Mouse (Mus musculus): ENCODE measurements around the gene Upp1. TPM values are rescaled to one million over a fixed set of nuclear protein-coding genes. Genes with fewer than 3 reads are reported as not detected.

Gene Upp1
- 7.7 and 9.3 TPM in 2 replicates for polyA plus RNA-seq (2014; fragmentation: Nextera tagmentation; extraction: Ambion mirVana)

DNA sequence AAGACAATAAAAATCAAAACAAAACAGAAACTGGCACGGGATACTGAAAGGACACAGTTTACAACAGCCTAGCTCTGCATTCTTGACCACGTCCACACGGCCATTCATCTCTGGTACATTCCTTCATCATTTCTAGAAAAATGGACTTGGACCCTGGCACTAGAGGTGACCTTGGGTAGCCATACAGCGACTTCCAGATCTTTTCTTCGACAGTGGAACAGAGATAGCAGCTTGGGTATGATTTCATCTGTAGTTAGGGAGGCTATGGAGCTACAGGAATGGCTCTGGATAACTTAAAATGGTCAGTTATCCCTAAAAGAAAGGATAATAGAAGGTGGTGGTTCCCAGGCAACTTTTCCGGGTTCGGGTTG, at the start of gene Upp1:
Gene Upp1 (plus strand): TSS at position 54 of the 371 bp plus-strand sequence.
- H3K27me3 ChIP-seq (ENCODE audit: control insufficient read depth, insufficient read depth, low read length), result peaks cover 28% of the 10 kb centered on the region
- no peaks in the 10 kb centered on the region for H3K36me3 ChIP-seq (ENCODE audit: control insufficient read depth, insufficient read depth, low read length)
- peak within 1 kb of the TSS; percentile 25; the same call in 1 of the 2 replicates for H3K9ac ChIP-seq (replicated peaks; ENCODE audit: low read depth, low read length)
- peak within 1 kb of the TSS; percentile 38 for H3K4me3 ChIP-seq (ENCODE audit: low read depth, low read length)
- H3K4me2 ChIP-seq (ENCODE audit: low read depth, low read length), result peak within 1 kb of the TSS; percentile 95
- H3K27ac ChIP-seq (ENCODE audit: low read depth, low read length), result no peak within 1 kb of the TSS
- ATAC-seq (ENCODE audit: low read depth), result no peak; the same call in 1 of the 2 replicates
- no peaks in the 10 kb centered on the region for H3K9me3 ChIP-seq (ENCODE audit: control insufficient read depth, low read length)
- peaks cover 18% of the 10 kb centered on the region for H3K4me1 ChIP-seq (ENCODE audit: control insufficient read depth, insufficient read depth, low read length)
- under 1% methylated on average over 7 of the region's 7 CpGs for WGBS

DNA sequence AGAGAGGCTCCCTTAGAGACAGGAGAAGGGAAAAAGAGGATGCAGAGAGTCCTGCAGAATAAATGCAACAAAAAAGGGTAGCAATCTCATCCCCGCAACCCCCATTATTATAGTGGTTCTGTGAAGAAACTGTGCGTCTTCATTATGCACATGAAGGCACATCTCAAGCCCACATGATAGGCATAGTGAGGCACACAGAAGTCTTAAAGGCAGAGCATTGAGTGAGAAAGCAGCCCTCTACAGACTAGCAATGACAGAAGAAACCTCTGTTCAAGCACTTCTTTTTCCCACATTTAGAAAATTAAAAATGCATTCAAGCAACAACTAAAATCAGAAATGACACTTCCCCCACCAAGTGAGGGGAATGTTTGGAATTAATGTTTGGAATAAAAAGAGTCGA, 41.5 kb upstream of the Upp1 start:
- no peak overlapping the region for H3K4me2 ChIP-seq (ENCODE audit: low read depth, low read length)
- H3K9me3 ChIP-seq (ENCODE audit: control insufficient read depth, low read length), result no peaks in the 10 kb centered on the region
- WGBS, result 85% methylated on average over 3 of the region's 3 CpGs
- H3K4me3 ChIP-seq (ENCODE audit: low read depth, low read length), result no peak overlapping the region
- H3K27me3 ChIP-seq (ENCODE audit: control insufficient read depth, insufficient read depth, low read length), result no peaks in the 10 kb centered on the region
- no peak overlapping the region for H3K27ac ChIP-seq (ENCODE audit: low read depth, low read length)
- no peaks in the 10 kb centered on the region for H3K36me3 ChIP-seq (ENCODE audit: control insufficient read depth, insufficient read depth, low read length)
- H3K4me1 ChIP-seq (ENCODE audit: control insufficient read depth, insufficient read depth, low read length), result no peaks in the 10 kb centered on the region
- no peak overlapping the region for H3K9ac ChIP-seq (replicated peaks; ENCODE audit: low read depth, low read length)
- no peak for ATAC-seq (ENCODE audit: low read depth)

DNA sequence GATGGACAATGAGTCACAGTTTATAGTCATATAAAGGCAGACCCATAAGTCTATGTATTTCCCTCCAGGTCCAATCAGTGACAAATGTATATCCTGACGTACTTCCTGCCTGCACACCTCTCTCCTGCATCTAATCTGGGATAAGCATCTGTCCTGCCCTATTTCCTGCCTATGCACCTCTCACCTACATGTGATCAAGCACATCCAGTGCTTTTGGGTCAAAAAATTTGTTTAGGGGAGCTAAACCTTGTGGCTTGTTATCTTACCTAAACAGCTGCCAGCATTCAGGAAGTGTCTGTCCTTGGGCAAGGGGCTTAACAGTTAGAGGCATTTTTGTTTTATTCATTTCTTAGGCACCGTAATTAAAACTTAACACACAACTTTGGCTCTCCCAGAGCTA, 4.7 kb upstream of the Upp1 start:
- Histone ChIP-seq H3K36me3 (ENCODE audit: control insufficient read depth, insufficient read depth, low read length) (no peaks in the 10 kb centered on the region), H3K4me1 (ENCODE audit: control insufficient read depth, insufficient read depth, low read length) (peaks cover 7% of the 10 kb centered on the region; the same call in 1 of the 2 replicates), H3K4me2 (ENCODE audit: low read depth, low read length) (no peak overlapping the region), H3K4me3 (ENCODE audit: low read depth, low read length) (no peak overlapping the region), H3K27me3 (ENCODE audit: control insufficient read depth, insufficient read depth, low read length) (peaks cover 16% of the 10 kb centered on the region), H3K9ac (replicated peaks; ENCODE audit: low read depth, low read length) (no peak overlapping the region), H3K9me3 (ENCODE audit: control insufficient read depth, low read length) (no peaks in the 10 kb centered on the region), H3K27ac (ENCODE audit: low read depth, low read length) (no peak overlapping the region)
- no peak for ATAC-seq (ENCODE audit: low read depth)
- WGBS, result 94% methylated on average over 2 of the region's 2 CpGs

DNA sequence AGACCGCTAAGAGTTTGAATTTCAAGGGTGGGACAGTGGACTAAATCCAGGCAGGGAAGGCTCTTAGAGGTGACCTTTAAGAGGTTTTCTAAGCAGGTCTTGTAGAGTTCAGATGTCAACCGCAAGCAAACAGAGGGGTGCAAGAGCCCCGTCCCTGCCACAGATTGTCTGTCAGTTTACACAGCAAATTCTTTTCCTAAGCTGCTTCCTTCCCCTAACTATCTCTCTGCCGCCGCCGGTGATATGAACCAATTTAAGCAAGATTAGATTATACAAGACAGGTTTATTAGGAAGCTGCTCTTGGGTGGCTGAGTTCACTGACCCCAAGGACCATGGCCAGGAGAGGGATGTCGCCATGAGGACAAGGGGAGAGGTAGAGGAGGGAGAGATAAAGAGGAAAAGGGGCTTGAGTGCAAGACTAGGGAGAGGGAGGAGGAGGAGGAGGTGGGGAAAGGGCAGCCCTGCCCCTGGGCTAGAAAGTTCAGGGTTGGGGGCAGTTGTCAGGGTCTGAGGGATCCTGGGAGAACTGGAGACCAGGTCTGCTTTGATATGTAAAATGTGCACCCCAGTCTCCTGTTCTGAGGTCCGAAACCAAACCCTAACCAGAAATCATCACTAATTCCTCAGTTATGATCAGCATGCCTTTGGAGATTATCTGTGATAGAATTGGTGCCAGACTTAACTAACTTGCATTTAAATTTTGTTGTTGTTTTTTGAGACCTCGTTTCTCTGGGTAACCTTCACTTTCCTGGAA, 2.4 kb upstream of the Upp1 start:
- Histone ChIP-seq H3K36me3 (ENCODE audit: control insufficient read depth, insufficient read depth, low read length) (no peaks in the 10 kb centered on the region), H3K27me3 (ENCODE audit: control insufficient read depth, insufficient read depth, low read length) (peaks cover 24% of the 10 kb centered on the region), H3K9me3 (ENCODE audit: control insufficient read depth, low read length) (no peaks in the 10 kb centered on the region), H3K4me2 (ENCODE audit: low read depth, low read length) (no peak overlapping the region), H3K4me1 (ENCODE audit: control insufficient read depth, insufficient read depth, low read length) (peaks cover 18% of the 10 kb centered on the region), H3K9ac (replicated peaks; ENCODE audit: low read depth, low read length) (no peak overlapping the region), H3K4me3 (ENCODE audit: low read depth, low read length) (no peak overlapping the region), H3K27ac (ENCODE audit: low read depth, low read length) (no peak overlapping the region)
- 25% methylated on average over 9 of the region's 9 CpGs for WGBS
- no peak for ATAC-seq (ENCODE audit: low read depth)

DNA sequence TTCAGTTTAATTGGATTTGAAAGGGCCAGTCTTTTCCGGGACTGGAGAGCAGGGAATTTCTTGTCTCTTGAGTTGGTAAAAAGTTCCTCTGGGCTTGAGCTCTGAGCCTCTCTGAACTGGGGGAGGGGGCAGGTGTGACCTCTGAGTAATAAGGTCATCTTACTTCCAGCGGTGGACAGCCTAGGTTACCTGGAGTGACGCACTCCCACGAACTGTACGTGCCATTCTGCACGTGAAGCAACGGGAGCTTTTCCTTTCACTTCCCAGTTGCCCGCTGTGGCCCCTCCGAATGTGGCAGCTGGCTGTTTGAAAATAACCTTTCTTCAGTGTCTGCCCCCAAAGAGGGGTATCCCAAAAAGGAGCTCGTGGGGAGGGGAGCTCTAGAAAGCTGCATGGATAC, 1.8 kb upstream of the Upp1 start:
- Histone ChIP-seq H3K9me3 (ENCODE audit: control insufficient read depth, low read length) (no peaks in the 10 kb centered on the region), H3K4me1 (ENCODE audit: control insufficient read depth, insufficient read depth, low read length) (peaks cover 18% of the 10 kb centered on the region)

DNA sequence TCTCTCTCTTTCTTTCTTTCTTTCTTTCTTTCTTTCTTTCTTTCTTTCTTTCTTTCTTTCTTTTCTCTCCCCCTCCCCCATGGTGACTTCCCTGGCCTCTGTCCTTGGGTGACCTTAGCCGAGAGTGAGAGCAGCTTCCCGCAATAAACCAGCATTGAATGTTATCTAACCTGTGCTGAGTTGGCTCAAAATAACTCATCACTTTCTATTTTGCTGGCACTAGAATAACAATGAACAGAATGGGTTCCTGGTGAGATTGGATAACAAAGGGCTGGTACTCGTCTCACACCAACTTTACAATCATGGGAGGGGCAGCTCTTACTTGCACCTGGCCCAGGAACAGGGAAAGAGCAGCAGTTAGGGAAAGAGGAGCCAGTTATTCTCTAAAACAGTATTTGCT, 987 bp upstream of the Upp1 start:
- Histone ChIP-seq H3K27ac (ENCODE audit: low read depth, low read length) (no peak overlapping the region), H3K27me3 (ENCODE audit: control insufficient read depth, insufficient read depth, low read length) (peaks cover 28% of the 10 kb centered on the region), H3K4me3 (ENCODE audit: low read depth, low read length) (no peak overlapping the region), H3K4me1 (ENCODE audit: control insufficient read depth, insufficient read depth, low read length) (peaks cover 18% of the 10 kb centered on the region), H3K9me3 (ENCODE audit: control insufficient read depth, low read length) (no peaks in the 10 kb centered on the region), H3K36me3 (ENCODE audit: control insufficient read depth, insufficient read depth, low read length) (no peaks in the 10 kb centered on the region), H3K4me2 (ENCODE audit: low read depth, low read length) (no peak overlapping the region), H3K9ac (replicated peaks; ENCODE audit: low read depth, low read length) (no peak overlapping the region)
- ATAC-seq (ENCODE audit: low read depth), result no peak
- WGBS, result 0% methylated on average over 3 of the region's 3 CpGs

More for the DNA sequence above, 1.8 kb upstream of the Upp1 start:
- Histone ChIP-seq H3K27me3 (ENCODE audit: control insufficient read depth, insufficient read depth, low read length) (peaks cover 28% of the 10 kb centered on the region), H3K4me2 (ENCODE audit: low read depth, low read length) (no peak overlapping the region), H3K9ac (replicated peaks; ENCODE audit: low read depth, low read length) (no peak overlapping the region), H3K36me3 (ENCODE audit: control insufficient read depth, insufficient read depth, low read length) (no peaks in the 10 kb centered on the region), H3K4me3 (ENCODE audit: low read depth, low read length) (no peak overlapping the region), H3K27ac (ENCODE audit: low read depth, low read length) (no peak overlapping the region)
- whole genome bisulfite sequencing, result 2% methylated on average over 10 of the region's 10 CpGs
- ATAC-seq (ENCODE audit: low read depth), result no peak

DNA sequence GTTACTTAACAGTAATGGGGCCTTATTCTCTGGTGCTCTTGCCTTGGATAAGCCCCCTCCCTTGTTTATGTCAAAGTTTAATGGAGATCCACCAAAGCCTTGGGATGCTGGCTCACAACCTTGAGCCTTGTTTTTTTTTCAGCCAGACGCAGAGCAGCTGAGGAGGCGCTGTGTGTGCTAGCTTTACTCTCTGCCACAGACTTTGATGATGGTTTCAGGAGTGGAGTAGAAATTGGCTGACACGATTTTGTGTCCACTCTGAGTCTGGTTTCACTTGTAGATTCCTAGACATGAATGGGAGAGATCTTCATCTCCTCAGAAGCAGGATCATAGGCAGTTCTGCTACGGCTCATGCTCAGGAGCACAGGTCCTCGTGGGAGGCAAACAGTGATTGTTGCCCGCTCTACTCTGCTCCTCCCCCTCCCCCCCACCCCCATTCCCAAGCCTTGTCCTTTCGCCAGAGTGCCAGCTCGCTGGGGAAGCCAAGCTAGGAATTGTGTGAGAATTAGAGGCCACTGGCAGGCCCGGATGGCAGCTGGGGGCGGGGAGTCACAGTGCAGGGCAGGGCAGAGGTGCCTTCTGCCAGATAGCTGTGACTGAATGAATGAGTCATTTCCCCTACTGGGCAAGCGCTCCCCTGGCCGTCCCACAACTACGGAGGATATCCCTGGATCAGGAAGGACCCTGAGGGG, 399 bp upstream of the Upp1 start:
- no peak overlapping the region for H3K27ac ChIP-seq (ENCODE audit: low read depth, low read length)
- peak overlapping the region; percentile 95 for H3K4me2 ChIP-seq (ENCODE audit: low read depth, low read length)
- H3K9ac ChIP-seq (replicated peaks; ENCODE audit: low read depth, low read length), result no peak overlapping the region
- peaks cover 18% of the 10 kb centered on the region for H3K4me1 ChIP-seq (ENCODE audit: control insufficient read depth, insufficient read depth, low read length)
- WGBS, result under 1% methylated on average over 13 of the region's 13 CpGs
- peaks cover 28% of the 10 kb centered on the region for H3K27me3 ChIP-seq (ENCODE audit: control insufficient read depth, insufficient read depth, low read length)
- H3K4me3 ChIP-seq (ENCODE audit: low read depth, low read length), result peak overlapping the region; percentile 38
- H3K9me3 ChIP-seq (ENCODE audit: control insufficient read depth, low read length), result no peaks in the 10 kb centered on the region
- ATAC-seq (ENCODE audit: low read depth), result peak; percentile 45
- H3K36me3 ChIP-seq (ENCODE audit: control insufficient read depth, insufficient read depth, low read length), result no peaks in the 10 kb centered on the region

DNA sequence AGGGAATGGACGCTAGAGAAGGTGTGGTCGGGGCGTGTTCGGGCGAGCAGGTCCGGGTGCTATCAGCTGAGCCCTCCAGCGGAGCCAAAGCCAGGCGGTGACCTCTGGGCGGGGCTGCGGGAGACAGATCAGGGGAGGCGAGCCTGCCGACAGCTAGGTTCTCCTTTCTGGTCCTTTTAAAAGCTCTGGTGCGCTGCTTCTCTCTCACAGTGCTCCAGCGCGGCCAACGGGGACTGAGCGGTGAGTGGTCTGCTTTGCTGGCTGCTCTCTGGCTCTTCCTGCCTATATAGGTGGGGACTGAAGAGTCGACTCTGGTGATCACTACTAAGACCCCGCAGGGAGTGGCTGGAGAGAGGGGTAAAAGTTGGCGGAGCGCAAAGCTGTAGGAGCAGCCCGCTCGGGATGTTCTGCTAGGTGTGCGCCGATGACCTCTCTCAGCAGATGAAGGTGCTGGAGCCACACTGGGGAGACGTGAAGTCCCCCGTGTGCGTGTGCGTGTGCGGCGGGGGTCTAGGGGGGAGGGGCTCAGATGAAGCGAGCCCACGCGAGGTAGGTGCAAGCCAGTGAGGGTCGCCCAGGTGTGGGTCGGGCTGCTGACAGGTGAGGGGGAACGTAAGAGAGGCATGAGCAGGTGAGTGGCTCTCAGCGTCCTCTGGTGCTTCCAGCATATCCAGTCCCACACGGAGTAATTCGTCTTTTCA, 668 bp downstream of the Upp1 start:
- H3K27me3 ChIP-seq (ENCODE audit: control insufficient read depth, insufficient read depth, low read length), result peaks cover 28% of the 10 kb centered on the region
- WGBS, result under 1% methylated on average over 40 of the region's 40 CpGs
- H3K36me3 ChIP-seq (ENCODE audit: control insufficient read depth, insufficient read depth, low read length), result no peaks in the 10 kb centered on the region
- H3K4me2 ChIP-seq (ENCODE audit: low read depth, low read length), result peak overlapping the region; percentile 95
- H3K9me3 ChIP-seq (ENCODE audit: control insufficient read depth, low read length), result no peaks in the 10 kb centered on the region
- peak overlapping the region; percentile 25; the same call in 1 of the 2 replicates for H3K9ac ChIP-seq (replicated peaks; ENCODE audit: low read depth, low read length)
- ATAC-seq (ENCODE audit: low read depth), result peak; percentile 56
- H3K4me1 ChIP-seq (ENCODE audit: control insufficient read depth, insufficient read depth, low read length), result peaks cover 18% of the 10 kb centered on the region
- H3K27ac ChIP-seq (ENCODE audit: low read depth, low read length), result no peak overlapping the region
- peak overlapping the region; percentile 38 for H3K4me3 ChIP-seq (ENCODE audit: low read depth, low read length)

Data from neural tube, embryonic 14.5 days (tissue).